Mouse (Mus musculus): ENCODE data around the gene Ddo.

DNA sequence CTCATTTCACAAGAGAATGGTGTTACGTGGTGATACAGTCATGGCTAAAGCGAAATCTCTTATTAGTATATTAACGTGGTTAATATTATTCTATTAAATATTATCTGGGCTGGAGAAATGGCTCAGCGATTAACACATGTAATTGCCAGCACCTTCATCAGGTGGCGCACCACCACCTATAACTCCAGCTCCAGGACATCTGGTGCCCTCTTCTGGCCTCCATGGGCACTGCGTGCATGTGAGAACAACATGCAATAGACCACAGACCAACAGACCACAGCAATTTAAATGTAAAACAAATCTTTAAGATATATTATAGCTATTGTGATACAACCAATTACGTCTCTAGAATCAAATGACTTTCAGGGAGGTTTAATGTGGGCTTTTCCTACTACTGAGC, 671 bp upstream of the Ddo start:
- TF ChIP-seq FLI1 (IDR thresholded peaks at IDR 0.05; ENCODE audit: low read length) (no peak), GATA1 (IDR thresholded peaks at IDR 0.05; ENCODE audit: borderline replicate concordance, low read length) (no peak)

All from megakaryocyte, embryonic 14.5 days (primary cell).